Mouse (Mus musculus): ENCODE data around the gene Mapk8.

DNA sequence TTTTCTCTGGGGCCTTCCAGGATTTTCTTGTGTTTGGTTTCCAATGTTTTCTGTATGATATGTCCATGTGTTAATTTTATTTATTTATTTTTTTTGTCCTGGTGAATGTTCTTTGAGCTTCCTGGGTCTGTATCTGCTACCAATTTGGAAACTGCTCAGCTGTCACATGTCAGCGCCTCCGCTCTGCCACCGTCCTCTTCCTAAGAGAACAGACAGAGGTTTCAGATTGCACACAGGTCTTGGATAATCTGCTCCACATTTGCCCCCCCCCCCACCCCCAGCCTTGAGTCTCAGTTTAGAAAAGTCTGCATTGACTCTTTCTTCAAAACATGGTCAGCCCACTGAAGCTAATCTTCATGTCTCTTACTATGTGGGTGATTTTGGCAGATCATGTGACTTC lies 35.0 kb upstream of the Mapk8 start:
- TF ChIP-seq CHD2 (IDR thresholded peaks at IDR 0.05; ENCODE audit: low read depth, low read length) (no peak), HCFC1 (IDR thresholded peaks at IDR 0.05; ENCODE audit: borderline replicate concordance, insufficient read depth, low read length) (no peak), MAFK (IDR thresholded peaks at IDR 0.05; ENCODE audit: insufficient read depth, low read depth, low read length) (no peak), ZNF384 (IDR thresholded peaks at IDR 0.05; ENCODE audit: low read depth, low read length) (no peak)
